Mouse (Mus musculus) G1E (cell line): ENCODE results near the gene Usp33. TPM values are rescaled to one million over a fixed set of nuclear protein-coding genes. Genes with fewer than 3 reads are reported as not detected.
A peak's percentile ranks its signal among the peaks of the same experiment; 100 is the strongest.

Source experiments
- ATAC-seq: 2 replicates; pipeline ENCODE4 v1.8.0; 2016; ENCODE audit warnings: mild to moderate bottlenecking; ENCODE audit not compliant: insufficient number of reproducible peaks, poor library complexity, low FRiP score, severe bottlenecking; ENCODE audit errors: extremely low read depth
- DNase-seq: peaks from one replicate; pipeline ENCODE4 v3.0.0; 2012; ENCODE audit warnings: low spot score
- H3K27me3 ChIP-seq: 2 replicates; pipeline ENCODE4 v1.6.1; 2012; ENCODE audit warnings: mild to moderate bottlenecking, low read length, inconsistent platforms; ENCODE audit not compliant: insufficient read depth
- H3K36me3 ChIP-seq: replicated peaks from 2 replicates; pipeline ENCODE3; 2012; ENCODE audit warnings: mild to moderate bottlenecking, inconsistent platforms
- H3K4me1 ChIP-seq: 2 replicates; pipeline ENCODE4 v1.6.1; 2012; ENCODE audit warnings: low read depth, low read length, inconsistent platforms, mixed read lengths; ENCODE audit not compliant: insufficient read depth
- H3K4me3 ChIP-seq: 2 replicates; pipeline ENCODE4 v1.5.1; 2012; ENCODE audit warnings: low read depth, mild to moderate bottlenecking, inconsistent platforms, low read length, moderate library complexity, mixed read lengths
- H3K9me3 ChIP-seq: replicated peaks from 2 replicates; pipeline ENCODE4 v1.6.1; 2012; ENCODE audit warnings: inconsistent platforms
- CTCF ChIP-seq: IDR thresholded peaks from 2 replicates; pipeline ENCODE4 v1.5.1; 2012; ENCODE audit warnings: low read depth, low read length, inconsistent platforms, mixed read lengths
- GATA1 ChIP-seq: IDR thresholded peaks from 2 replicates; pipeline ENCODE4 v1.6.1; 2012; ENCODE audit warnings: borderline replicate concordance, low read length, inconsistent platforms, mixed read lengths
- GATA2 ChIP-seq: IDR thresholded peaks from 2 replicates; pipeline ENCODE4 v1.6.1; 2012; ENCODE audit warnings: low read depth, low read length, inconsistent platforms, borderline replicate concordance
- POLR2AphosphoS5 ChIP-seq: IDR thresholded peaks from 2 replicates; pipeline ENCODE4 v1.6.1; 2012; ENCODE audit warnings: low read depth, low read length, inconsistent platforms; ENCODE audit not compliant: insufficient replicate concordance
- TAL1 ChIP-seq: conservative IDR thresholded peaks from 2 replicates; pipeline ENCODE4 v1.6.1; 2012; ENCODE audit warnings: low read depth, low read length, inconsistent platforms, mixed read lengths
- polyA plus RNA-seq: library from polyadenylated mRNA; stranded (reverse); fragments of >175 nt; gene quantifications from 2 replicates; pipeline ENCODE4 v1.2.3, GENCODE M21; 2012
- total RNA-seq, 2 experiments: library from RNA; stranded (forward) in 1 of 2; stranded (reverse) in 1 of 2; fragments of 200-1000 nt in 1 of 2; fragments of >200 nt in 1 of 2; fragmentation: Nextera tagmentation in 1 of 2; gene quantifications; 2 replicates each; pipeline ENCODE4 v1.2.3; 2014 to 2017

The Usp33 gene
- total and polyA plus RNA-seq, 3 experiments: 16.8 to 108 (median 85.7) TPM

DNA sequence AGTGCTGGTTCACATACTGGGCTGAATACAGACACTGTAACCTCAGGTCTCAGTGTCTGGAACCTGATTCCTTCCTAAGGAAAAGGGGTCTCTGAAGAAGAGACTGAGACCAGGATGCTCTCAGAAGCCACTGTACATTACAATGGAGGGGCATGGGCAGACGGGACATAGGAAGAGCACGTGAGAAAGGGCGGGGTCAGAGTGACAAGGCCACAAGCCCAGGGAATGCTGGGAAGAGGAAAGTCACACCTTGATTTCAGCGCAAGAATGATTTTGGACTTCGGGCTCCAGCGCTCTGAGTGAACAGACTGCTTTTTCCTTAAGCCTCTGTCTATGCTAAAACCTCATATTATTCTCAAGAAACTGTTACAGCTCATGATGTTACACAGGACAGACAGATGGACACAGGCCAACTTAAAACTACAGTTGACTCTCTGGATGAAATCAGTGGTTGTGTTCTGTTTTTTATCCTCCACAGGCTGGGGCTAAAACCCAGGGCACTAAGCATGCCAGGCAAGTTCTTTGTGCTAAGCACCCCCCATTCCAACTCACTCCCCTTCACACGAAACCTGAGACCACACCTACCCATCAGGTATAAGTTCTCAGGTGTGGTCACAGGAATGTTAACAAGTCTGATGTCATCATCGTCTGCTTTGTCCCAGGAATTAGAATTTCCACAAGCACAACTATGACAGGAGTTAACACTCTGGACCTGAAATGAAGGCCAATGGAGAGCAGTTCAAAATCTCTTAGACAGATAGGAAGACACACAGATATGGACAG lies 24.3 kb upstream of the Usp33 start:
- TF ChIP-seq GATA2 (no peak), GATA1 (no peak), CTCF (no peak), TAL1 (no peak), POLR2AphosphoS5 (no peak)
- no peak for ATAC-seq
- H3K4me1 ChIP-seq: no peaks in the 10 kb centered on the region
- no peaks in the 10 kb centered on the region for H3K27me3 ChIP-seq
- no peak for DNase-seq
- no peak overlapping the region for H3K4me3 ChIP-seq
- peaks cover 28% of the 10 kb centered on the region for H3K36me3 ChIP-seq
- H3K9me3 ChIP-seq: no peaks in the 10 kb centered on the region

DNA sequence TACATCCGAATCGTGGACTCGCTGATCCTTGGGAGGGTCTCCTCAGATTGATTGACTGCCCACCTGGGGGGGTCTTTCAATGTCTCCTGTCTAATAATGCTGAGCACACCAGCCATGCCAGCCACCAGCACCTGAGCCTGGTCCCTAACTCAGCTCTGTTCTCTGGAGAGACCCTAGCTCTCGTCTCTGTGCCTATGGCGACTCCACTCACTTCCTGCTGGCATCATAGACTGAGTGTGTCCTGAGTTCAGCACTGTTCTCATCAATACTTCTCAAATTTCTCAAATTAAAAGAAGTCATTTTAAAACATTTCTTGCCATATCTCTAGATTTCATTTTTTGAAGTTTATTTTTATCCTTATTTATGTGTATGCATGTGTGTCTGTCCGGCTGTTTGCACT lies 14.2 kb upstream of the Usp33 start:
- no peak for TF ChIP-seq POLR2AphosphoS5
- no peak for TF ChIP-seq GATA1
- TF ChIP-seq GATA2: no peak
- no peak for TF ChIP-seq TAL1
- TF ChIP-seq CTCF: no peak
- Histone ChIP-seq H3K27me3 (no peaks in the 10 kb centered on the region), H3K36me3 (peaks cover 43% of the 10 kb centered on the region), H3K9me3 (no peaks in the 10 kb centered on the region), H3K4me3 (no peak overlapping the region), H3K4me1 (no peaks in the 10 kb centered on the region)
- DNase-seq: no peak
- no peak for ATAC-seq

GRCm38 (mm10) chr3:152332545-152333300 lies 13.6 kb upstream of the Usp33 start:
- Histone ChIP-seq H3K27me3 (no peaks in the 10 kb centered on the region), H3K36me3 (peaks cover 50% of the 10 kb centered on the region), H3K4me1 (no peaks in the 10 kb centered on the region), H3K4me3 (no peak overlapping the region), H3K9me3 (no peaks in the 10 kb centered on the region)
- ATAC-seq (no peak), DNase-seq (no peak)
- no peak for TF ChIP-seq TAL1
- TF ChIP-seq POLR2AphosphoS5: no peak
- no peak for TF ChIP-seq CTCF
- no peak for TF ChIP-seq GATA2
- TF ChIP-seq GATA1: no peak

DNA sequence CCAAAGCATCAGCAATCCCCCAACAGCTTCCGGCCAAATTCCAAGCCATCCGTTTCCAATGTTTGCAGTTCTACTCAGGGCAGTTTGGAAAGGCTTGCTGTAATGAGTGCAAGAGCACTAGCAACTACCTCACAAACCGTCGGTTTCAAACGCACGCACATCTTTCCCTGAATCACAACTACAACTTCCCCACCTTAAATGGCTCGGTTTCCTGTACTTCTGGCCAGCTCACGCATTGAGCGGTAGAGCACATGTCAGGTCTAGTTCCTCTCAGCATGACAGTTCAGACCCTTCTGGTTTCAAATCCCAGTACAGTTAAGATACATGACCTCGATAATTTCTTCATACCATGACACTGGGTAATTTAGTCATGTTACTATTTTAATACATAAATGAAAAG lies 12.6 kb upstream of the Usp33 start:
- no peaks in the 10 kb centered on the region for H3K27me3 ChIP-seq
- no peaks in the 10 kb centered on the region for H3K4me1 ChIP-seq
- no peak for TF ChIP-seq GATA2
- TF ChIP-seq POLR2AphosphoS5: no peak
- no peak for TF ChIP-seq TAL1
- TF ChIP-seq GATA1: no peak
- no peak for TF ChIP-seq CTCF
- ATAC-seq (no peak), DNase-seq (no peak)
- H3K36me3 ChIP-seq: peaks cover 56% of the 10 kb centered on the region
- H3K4me3 ChIP-seq: no peak overlapping the region
- no peaks in the 10 kb centered on the region for H3K9me3 ChIP-seq

- no peak for DNase-seq
- TF ChIP-seq CTCF (no peak), GATA1 (no peak), POLR2AphosphoS5 (no peak), GATA2 (no peak), TAL1 (no peak)
- Histone ChIP-seq H3K9me3 (no peaks in the 10 kb centered on the region), H3K27me3 (no peaks in the 10 kb centered on the region), H3K4me1 (peaks cover 8% of the 10 kb centered on the region), H3K4me3 (no peak overlapping the region), H3K36me3 (peaks cover 59% of the 10 kb centered on the region)
- no peak for ATAC-seq
Observed at GRCm38 (mm10) chr3:152336085-152336484, 10.2 kb upstream of the Usp33 start.

- peak; percentile 50 for DNase-seq
- H3K36me3 ChIP-seq: peaks cover 34% of the 10 kb centered on the region
- H3K4me1 ChIP-seq: peaks cover 11% of the 10 kb centered on the region
- TF ChIP-seq GATA1 (no peak), POLR2AphosphoS5 (no peak), CTCF (no peak), GATA2 (no peak), TAL1 (no peak)
- H3K4me3 ChIP-seq: peak within 1 kb of the TSS; percentile 79
- H3K9me3 ChIP-seq: no peaks in the 10 kb centered on the region
- no peaks in the 10 kb centered on the region for H3K27me3 ChIP-seq
- ATAC-seq: peak; percentile 84
Observed at GRCm38 (mm10) chr3:152339862-152340557, 6.3 kb upstream of the Usp33 start, which contains the start of gene Miga1. Gene Miga1 (minus strand): TSS chr3:152340407.
